Mouse (Mus musculus) stomach, adult 2 months (tissue): ENCODE data around the gene Tmem265. TPM values are rescaled to one million over a fixed set of nuclear protein-coding genes. Genes with fewer than 3 reads are reported as not detected.

ENCODE experiments used
- polyA plus RNA-seq: library from polyadenylated mRNA; depleted of rRNA; stranded (reverse); fragments of >200 nt; gene quantifications from 2 replicates; pipeline ENCODE4 v1.2.3, GENCODE M21; 2012; rRNA removed

Tmem265 gene
- polyA plus RNA-seq, result 2.9 and 4.0 TPM in 2 replicates

DNA sequence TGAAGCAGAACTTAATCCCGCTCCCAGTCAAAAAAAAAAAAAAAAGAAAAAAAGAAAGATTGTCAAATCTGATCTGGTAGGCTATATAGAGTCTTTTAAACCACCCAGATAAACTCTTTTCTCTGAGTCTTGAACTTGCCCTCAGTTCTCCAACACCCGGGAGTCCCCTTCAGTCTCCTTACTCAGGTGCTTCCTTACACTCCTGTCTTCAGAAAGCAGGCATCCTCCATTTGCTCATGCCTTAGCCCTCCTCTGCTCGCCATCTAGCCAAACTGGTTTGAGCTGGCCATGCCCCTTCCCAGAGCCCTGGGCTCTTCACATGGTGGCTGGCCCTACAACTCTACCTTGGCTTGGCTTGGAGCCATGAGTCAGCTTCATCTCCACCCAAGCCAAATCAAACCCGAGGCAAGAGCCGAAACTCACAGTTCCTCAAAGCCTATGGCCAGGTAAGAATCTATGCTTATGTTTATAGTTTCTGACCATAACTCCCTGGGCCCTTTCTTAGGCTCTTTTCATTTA, at the start of gene Tmem265:
TSS of gene Tmem265 (plus strand) at position 51 of the 519 bp plus-strand sequence.

DNA sequence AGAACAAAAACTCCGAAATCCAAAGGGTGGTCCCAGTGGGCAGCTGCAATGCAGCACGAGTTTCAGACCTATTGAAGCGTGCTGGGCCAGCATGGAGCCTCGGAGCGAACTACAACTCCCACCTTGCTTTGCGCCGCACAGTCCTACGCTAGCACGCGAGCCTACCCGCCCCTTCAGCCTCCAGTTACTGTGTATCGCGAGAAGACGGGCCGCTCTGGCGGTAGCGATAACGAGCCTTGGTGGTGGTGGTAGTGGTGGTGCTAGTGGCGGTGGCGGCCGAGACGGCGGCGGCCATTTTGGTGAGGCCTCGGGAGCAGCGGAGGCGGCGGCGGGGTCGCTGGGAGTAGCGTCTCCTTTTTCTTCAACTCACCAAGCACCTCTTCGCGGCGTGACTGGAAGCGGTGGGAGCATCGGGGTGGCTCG, 49.4 kb upstream of the Tmem265 start, which contains the start of gene Srcap:
TSS of gene Srcap (plus strand) at position 176 of the 423 bp plus-strand sequence.

DNA sequence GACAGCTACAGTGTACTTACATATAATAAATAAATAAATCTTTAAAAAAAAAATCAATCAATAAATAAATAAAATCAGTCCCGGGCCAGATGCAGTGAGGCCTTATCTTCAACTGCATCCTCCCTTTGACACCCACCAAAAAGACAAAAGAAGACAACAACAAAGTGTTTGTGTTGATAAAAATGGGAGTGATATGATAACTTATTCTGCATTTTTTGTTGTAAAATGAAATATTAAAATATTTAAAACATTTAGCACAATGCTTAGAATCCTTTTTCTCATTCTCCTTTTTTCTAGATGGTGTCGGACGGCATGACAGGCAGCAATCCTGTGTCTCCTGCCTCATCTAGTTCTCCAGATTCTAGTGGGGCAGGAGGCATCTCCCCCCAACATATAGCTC, 41.9 kb upstream of the Tmem265 start, which contains the start of gene Gm42715:
TSS of gene Gm42715 (plus strand) at position 301 of the 400 bp plus-strand sequence.

DNA sequence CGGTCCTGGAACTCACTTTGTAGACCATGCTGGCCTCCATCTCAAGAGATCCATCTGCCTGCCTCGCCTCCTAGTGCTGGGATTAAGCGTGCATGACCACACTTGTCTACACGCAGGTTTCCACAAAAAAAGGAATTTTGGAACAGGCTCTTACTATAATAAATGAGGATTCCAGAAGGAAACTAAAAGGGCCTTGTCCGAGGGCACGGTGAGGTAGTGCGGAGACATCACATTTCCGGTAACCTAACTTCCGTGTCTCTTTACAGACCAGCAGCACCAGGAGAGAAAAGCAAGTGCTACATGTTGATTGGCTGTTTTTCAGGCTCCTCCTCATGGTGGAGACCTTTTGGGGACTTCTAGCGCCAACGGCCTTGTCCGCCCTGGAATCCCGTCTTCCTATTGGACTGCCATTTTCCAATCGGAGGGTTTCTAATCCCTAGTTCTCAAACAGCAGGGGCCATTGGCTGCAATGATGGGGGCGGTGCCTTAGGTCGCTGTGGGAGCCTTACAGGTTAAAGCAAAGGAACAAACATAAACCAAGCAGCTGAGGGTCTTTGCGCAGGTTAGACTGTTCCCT, 11.8 kb downstream of the Tmem265 start, which contains the start of gene Phkg2:
TSS of gene Phkg2 (plus strand) at position 446 of the 577 bp plus-strand sequence.

DNA sequence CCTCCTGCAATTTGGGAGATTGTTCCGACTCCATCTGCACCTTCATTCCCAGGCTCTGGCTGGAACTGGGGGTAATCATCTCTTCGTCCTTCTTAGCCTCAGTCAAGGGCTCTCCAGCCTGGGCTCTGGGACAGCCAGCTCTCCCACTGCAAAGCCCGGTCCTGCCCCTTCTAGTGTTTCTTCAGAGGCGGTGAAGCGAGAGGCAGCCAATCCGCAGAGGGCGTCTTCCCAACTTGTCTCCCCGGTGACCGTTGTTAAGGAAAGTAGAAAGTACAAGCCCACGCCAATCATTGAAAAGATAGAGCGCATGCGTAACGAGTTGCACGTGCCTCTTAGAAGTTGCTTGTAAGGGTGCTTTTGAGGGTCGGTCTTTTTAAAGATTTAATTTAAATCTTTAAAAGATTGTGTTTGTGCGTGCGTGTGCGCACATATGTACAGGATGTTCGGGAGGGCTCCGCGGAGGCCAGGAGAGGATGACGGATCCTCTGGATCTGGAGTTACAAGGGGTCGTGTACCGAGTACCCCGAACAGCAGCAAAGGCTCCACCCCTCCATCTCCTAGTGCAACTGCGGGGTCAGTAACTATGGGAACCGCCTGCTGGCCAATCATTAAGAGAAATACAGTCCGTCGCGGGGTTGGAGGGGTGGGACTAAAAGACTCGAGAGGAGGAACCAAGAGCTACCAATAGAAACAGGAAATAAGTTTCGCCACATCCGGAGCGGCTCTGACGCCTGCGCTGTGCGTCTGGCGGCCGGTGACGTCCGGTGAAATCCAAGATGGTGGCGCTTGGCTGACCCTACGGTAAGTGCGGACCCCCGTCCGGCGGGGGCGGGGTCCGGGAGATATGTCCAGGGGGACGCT, 27.1 kb downstream of the Tmem265 start, which contains the start of the genes Ccdc189 and Rnf40:
TSS of gene Ccdc189 (minus strand) at position 585 of the 861 bp plus-strand sequence.
TSS of gene Rnf40 (plus strand) at position 757 of the 861 bp plus-strand sequence.

DNA sequence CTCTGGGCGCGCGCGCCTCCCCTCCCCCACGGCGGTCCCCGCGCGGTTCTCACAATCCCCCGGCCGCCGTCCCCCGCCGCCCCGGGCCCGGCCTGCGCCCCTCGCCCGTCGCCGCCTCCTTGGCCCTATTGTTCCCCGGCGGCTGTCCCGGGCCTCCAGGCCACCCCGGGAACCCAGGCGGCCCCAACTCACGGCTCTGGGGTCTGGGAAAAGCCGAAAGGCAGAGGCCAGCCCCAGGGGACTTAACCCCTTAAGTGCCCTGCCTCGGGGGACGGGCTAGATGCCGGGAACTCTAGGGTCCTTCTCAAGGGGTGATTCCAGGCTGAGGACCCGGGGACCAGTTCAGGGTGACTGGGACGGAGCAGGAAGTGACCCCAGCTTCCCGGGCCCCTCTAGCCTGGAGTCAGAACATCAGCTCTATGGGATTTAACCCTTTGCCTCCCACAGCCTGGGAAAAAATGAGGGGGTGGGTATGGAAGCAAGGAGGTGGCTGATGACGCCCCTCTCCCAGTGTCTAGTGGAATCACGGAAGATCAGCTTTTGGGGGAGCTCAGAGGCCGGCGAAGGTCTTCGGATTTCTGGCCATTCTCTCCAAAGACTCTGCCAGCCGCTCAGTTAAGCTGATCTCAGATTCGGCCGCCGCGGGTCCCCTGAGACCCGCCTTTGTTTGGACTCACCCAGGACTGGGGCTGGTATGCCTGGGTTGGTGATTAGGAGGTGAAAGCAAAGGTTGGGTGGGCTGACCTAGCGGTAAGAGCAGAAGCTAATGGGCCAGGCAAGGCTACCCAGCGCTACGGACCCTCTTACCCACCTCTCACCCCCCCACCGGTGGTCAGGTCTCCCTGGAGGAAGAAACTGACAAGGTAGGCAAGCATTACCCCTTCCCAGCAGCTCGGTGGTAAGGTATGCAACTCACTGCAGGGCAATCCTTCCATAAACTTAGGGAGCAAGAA, 54.0 kb downstream of the Tmem265 start, which contains the start of gene Zfp629:
TSS of gene Zfp629 (minus strand) at position 907 of the 953 bp plus-strand sequence.

Other genes with a start within 250 kb of the Tmem265 start
- gene Zfp768, start 215.8 kb upstream of the Tmem265 start, polyA plus RNA-seq, result 18.3 and 25.5 TPM in 2 replicates
- 3.3 and 4.0 TPM in 2 replicates for gene Zfp747, start 185.3 kb upstream of the Tmem265 start, polyA plus RNA-seq
- 1.2 and 1.4 TPM in 2 replicates for gene 9130019O22Rik, start 174.2 kb upstream of the Tmem265 start, polyA plus RNA-seq
- 2.8 and 3.5 TPM in 2 replicates for gene E430018J23Rik, start 167.8 kb upstream of the Tmem265 start, polyA plus RNA-seq
- 2.2 and 2.6 TPM in 2 replicates for gene Zfp764, start 154.6 kb upstream of the Tmem265 start, polyA plus RNA-seq
- 14.0 and 16.3 TPM in 2 replicates for gene Zfp688, start 139.3 kb upstream of the Tmem265 start, polyA plus RNA-seq
- gene Zfp689, start 112.2 kb upstream of the Tmem265 start, polyA plus RNA-seq, result 1.6 and 1.9 TPM in 2 replicates
- 33.3 and 47.2 TPM in 2 replicates for gene Prr14, start 101.8 kb upstream of the Tmem265 start, polyA plus RNA-seq
- gene Fbrs, start 82.2 kb upstream of the Tmem265 start, polyA plus RNA-seq, result 20.3 and 21.3 TPM in 2 replicates
- 5.6 and 8.6 TPM in 2 replicates for gene Srcap, start 49.4 kb upstream of the Tmem265 start, polyA plus RNA-seq
- 5.0 and 5.1 TPM in 2 replicates for gene Gm42715, start 41.8 kb upstream of the Tmem265 start, polyA plus RNA-seq
- 20.4 and 20.7 TPM in 2 replicates for gene Phkg2, start 11.9 kb downstream of the Tmem265 start, polyA plus RNA-seq
- gene Ccdc189, start 27.2 kb downstream of the Tmem265 start, polyA plus RNA-seq, result 1.3 and 1.7 TPM in 2 replicates
- 8.0 and 9.1 TPM in 2 replicates for gene Rnf40, start 27.4 kb downstream of the Tmem265 start, polyA plus RNA-seq
- 2.6 and 3.5 TPM in 2 replicates for gene Zfp629, start 54.4 kb downstream of the Tmem265 start, polyA plus RNA-seq
- 20.6 and 22.6 TPM in 2 replicates for gene Bcl7c, start 147.5 kb downstream of the Tmem265 start, polyA plus RNA-seq
- gene Ctf1, start 151.3 kb downstream of the Tmem265 start, polyA plus RNA-seq, result 20.2 and 35.6 TPM in 2 replicates
- not detected in 2 replicates for gene Ctf2, start 170.8 kb downstream of the Tmem265 start, polyA plus RNA-seq
- 22.9 and 30.3 TPM in 2 replicates for gene Fbxl19, start 183.2 kb downstream of the Tmem265 start, polyA plus RNA-seq
- gene Orai3, start 208.4 kb downstream of the Tmem265 start, polyA plus RNA-seq, result 20.9 and 23.7 TPM in 2 replicates
- gene Setd1a, start 215.3 kb downstream of the Tmem265 start, polyA plus RNA-seq, result 4.1 and 4.5 TPM in 2 replicates
- not detected in 2 replicates for gene Gm49388, start 224.2 kb downstream of the Tmem265 start, polyA plus RNA-seq
- 21.9 and 24.6 TPM in 2 replicates for gene Hsd3b7, start 239.2 kb downstream of the Tmem265 start, polyA plus RNA-seq